Mouse (Mus musculus): ENCODE measurements around the gene Pkd2l1.

- TF ChIP-seq CTCF (IDR thresholded peaks at IDR 0.05; ENCODE audit: low read depth) (peak; percentile 52), EP300 (IDR thresholded peaks at IDR 0.05; ENCODE audit: low read depth) (no peak)
These were observed 80.5 kb downstream of the Pkd2l1 start for GRCm38 (mm10) chr19:44111706-44112105.

Measured in liver, embryonic 14.5 days (tissue).